Comparison of ENCODE assay signal across 11 mouse cellular contexts in the genomic region with DNA sequence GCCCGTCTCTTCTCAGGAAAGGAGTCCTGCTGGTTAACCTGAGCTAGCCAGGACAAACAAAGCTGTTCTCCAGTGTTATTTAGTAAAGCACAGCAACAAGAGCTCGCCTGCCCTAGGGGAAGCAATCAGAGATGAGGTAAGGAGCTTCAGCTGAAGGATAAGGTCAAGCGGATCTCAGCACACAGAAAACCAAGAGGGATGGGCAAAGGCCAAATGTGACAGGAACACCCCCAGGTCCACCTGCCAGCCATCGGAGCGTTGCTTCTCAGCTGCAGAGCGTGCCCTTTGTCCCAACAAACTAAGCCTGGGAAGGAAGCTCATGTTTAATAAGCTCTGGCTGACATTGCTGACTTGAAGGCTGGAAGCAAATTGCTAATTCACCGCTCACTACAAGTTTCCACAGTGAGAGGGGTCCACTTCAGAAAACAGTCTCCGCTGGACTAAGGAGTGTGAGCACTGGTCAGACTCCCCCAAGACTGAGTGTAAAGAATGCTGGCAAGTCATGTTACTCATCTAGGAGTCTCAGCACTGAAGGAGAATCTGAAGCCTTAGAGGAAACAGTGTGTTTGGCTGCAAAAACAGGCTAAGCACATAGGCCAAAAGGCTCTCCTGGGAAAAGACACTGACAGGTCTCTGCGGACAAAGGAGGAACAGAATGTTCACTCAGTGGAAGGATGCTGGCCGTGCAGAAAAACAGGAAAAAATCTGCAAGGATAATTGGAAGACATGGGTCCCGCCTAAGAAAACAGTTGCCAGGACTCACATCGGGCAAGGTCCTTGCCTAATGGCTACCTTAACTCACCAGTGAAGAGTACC. TPM values are rescaled to one million over a fixed set of nuclear protein-coding genes. Genes with fewer than 3 reads are reported as not detected.
A peak's percentile ranks its signal among the peaks of the same experiment; 100 is the strongest.
DNase-seq lines count a peak whose midpoint lies in the region; ATAC-seq lines count a peak whose summit lies in the region.
"Had no signal": no experiment of that assay in that cellular context is flagged by ENCODE, and none has a peak within 500 bp of the region (broad histone marks: within the 10 kb centered on the region; RNA-seq: fewer than 3 reads in every experiment).

No protein-coding gene starts in this region.

- 0 out of 2 replicates have a peak overlapping the region, but pooled peaks have one; percentile 7 for H3K9ac ChIP-seq in embryonic facial prominence, embryonic 14.5 days (ENCODE audit: low read depth, low read length)
- H3K9ac ChIP-seq: limb, embryonic 15.5 days had no signal

- no peak overlapping the region for H3K4me3 ChIP-seq in embryonic facial prominence, embryonic 14.5 days (ENCODE audit: low read depth, low read length)
- H3K4me3 ChIP-seq in embryonic facial prominence, embryonic 10.5 days = no peak overlapping the region
- H3K4me3 ChIP-seq: limb, embryonic 15.5 days had no signal

- DNase-seq in embryonic facial prominence, embryonic 14.5 days (ENCODE audit: low spot score) = peak; percentile 5
- no peak for DNase-seq in embryonic facial prominence, embryonic 10.5 days (ENCODE audit: low spot score)
- peak; percentile 28 for DNase-seq in urinary bladder, postnatal 14 days (ENCODE audit: low spot score)
- DNase-seq in urinary bladder, adult 2 months (ENCODE audit: low spot score) = no peak
- peak; percentile 71 to 73 for DNase-seq in kidney, adult 8-10 months
- DNase-seq in thymus, adult 18-20 months = no peak
- DNase-seq in embryo, embryonic 10.5 days (ENCODE audit: low spot score) = no peak
- no peak for DNase-seq in left cerebral cortex, adult 11 months (ENCODE audit: low spot score)
- DNase-seq: adrenal gland, adult 2 months; cerebellum, postnatal 14 days had no signal

- H3K27me3 ChIP-seq in embryonic facial prominence, embryonic 14.5 days (replicated peaks; ENCODE audit: control insufficient read depth, insufficient read depth, low read length) = no peaks in the 10 kb centered on the region
- H3K27me3 ChIP-seq in embryonic facial prominence, embryonic 10.5 days (replicated peaks; ENCODE audit: low read depth, poor library complexity, severe bottlenecking) = no peaks in the 10 kb centered on the region
- H3K27me3 ChIP-seq: limb, embryonic 15.5 days had no signal

- no peak overlapping the region for H3K27ac ChIP-seq in embryonic facial prominence, embryonic 14.5 days (replicated peaks; ENCODE audit: low read depth, low read length)
- no peak overlapping the region for H3K27ac ChIP-seq in embryonic facial prominence, embryonic 10.5 days (replicated peaks)
- H3K27ac ChIP-seq: limb, embryonic 15.5 days had no signal

- ATAC-seq in embryonic facial prominence, embryonic 14.5 days (ENCODE audit: low read depth) = no peak

- 74% methylated on average over 12 of the region's 12 CpGs for WGBS in embryonic facial prominence, embryonic 14.5 days
- 84% methylated on average over 12 of the region's 12 CpGs for WGBS in embryonic facial prominence, embryonic 10.5 days

- no peaks in the 10 kb centered on the region for H3K9me3 ChIP-seq in embryonic facial prominence, embryonic 14.5 days (ENCODE audit: control insufficient read depth, low read length)
- no peaks in the 10 kb centered on the region for H3K9me3 ChIP-seq in embryonic facial prominence, embryonic 10.5 days
- H3K9me3 ChIP-seq: limb, embryonic 15.5 days had no signal

- H3K4me1 ChIP-seq in embryonic facial prominence, embryonic 14.5 days (ENCODE audit: control insufficient read depth, insufficient read depth, low read length) = no peaks in the 10 kb centered on the region
- H3K4me1 ChIP-seq in embryonic facial prominence, embryonic 10.5 days = peaks cover 9% of the 10 kb centered on the region; the same call in 1 of the 2 replicates

- no peak overlapping the region for H3K4me2 ChIP-seq in embryonic facial prominence, embryonic 14.5 days (ENCODE audit: low read depth, low read length)
- H3K4me2 ChIP-seq: limb, embryonic 15.5 days had no signal

- H3K36me3 ChIP-seq in embryonic facial prominence, embryonic 14.5 days (ENCODE audit: control insufficient read depth, insufficient read depth, low read length) = peaks cover 33% of the 10 kb centered on the region
- H3K36me3 ChIP-seq in embryonic facial prominence, embryonic 10.5 days (replicated peaks) = peaks cover 70% of the 10 kb centered on the region

RNA-seq across cellular contexts. Expression of a gene that starts 11.8 kb away (rescaled TPM):
- 31.7 and 32.2 TPM in 2 replicates for polyA plus RNA-seq in embryonic facial prominence, embryonic 14.5 days (2014; fragmentation: Nextera tagmentation; extraction: Ambion mirVana)
- 35.0 and 36.6 TPM in 2 replicates for polyA plus RNA-seq in embryonic facial prominence, embryonic 10.5 days (2016; fragmentation: Nextera tagmentation; extraction: Ambion mirVana)
- polyA plus RNA-seq in urinary bladder, adult 2 months (2012; rRNA removed) = 30.9 and 32.3 TPM in 2 replicates

RNA-seq across cellular contexts. Expression of a gene that starts 21.0 kb away (rescaled TPM):
- polyA plus RNA-seq in embryonic facial prominence, embryonic 14.5 days (2014; fragmentation: Nextera tagmentation; extraction: Ambion mirVana) = 0.29 and 0.38 TPM in 2 replicates
- 0.15 and 0.32 TPM in 2 replicates for polyA plus RNA-seq in embryonic facial prominence, embryonic 10.5 days (2016; fragmentation: Nextera tagmentation; extraction: Ambion mirVana)
- 0.01 TPM in 2 replicates for polyA plus RNA-seq in urinary bladder, adult 2 months (2012; rRNA removed)
- polyA plus RNA-seq: adrenal gland, adult 2 months had no signal

Comparison
In these comparisons a context has a peak if more than half of its experiments do, and no peak if none do; other contexts are left out.
1. DNase-seq: peak in embryonic facial prominence, embryonic 14.5 days (single experiment), urinary bladder, postnatal 14 days (single experiment) and kidney, adult 8-10 months (2 of 2); none in embryonic facial prominence, embryonic 10.5 days (single experiment), urinary bladder, adult 2 months (single experiment), thymus, adult 18-20 months (0 of 2), embryo, embryonic 10.5 days (single experiment) and left cerebral cortex, adult 11 months (single experiment).